Mouse (Mus musculus) adrenal gland, adult (tissue): ENCODE data around the gene Inpp1.

Experiments
- DNase-seq, 2 experiments: peaks; one replicate each; pipeline ENCODE4 v3.0.0; 2022 to 2023; ENCODE audit warnings: low spot score in 1 of 2; ENCODE audit not compliant: inconsistent age in 2 of 2

Inpp1 gene

DNA sequence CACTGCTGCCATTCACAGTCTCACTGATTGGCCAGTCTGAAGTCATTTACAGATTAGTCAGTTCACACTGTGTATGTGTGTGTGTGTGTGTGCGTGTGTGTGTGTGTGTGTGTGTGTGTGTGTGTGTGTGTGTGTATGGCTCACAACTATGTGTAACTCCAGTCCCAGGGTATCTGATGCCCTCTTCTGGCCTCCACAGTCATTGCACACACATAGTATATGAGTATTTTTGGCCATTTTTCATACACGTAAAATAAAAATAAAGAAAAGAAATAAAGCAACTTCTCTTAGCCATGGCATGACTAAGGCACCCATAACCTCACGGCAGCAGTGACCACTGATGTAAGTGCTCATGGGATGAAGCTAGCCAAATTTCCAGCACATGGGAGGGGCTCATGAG is 23.8 kb downstream of the Inpp1 start:
- DNase-seq: peak in 1 of 2 experiments; percentile 41

DNA sequence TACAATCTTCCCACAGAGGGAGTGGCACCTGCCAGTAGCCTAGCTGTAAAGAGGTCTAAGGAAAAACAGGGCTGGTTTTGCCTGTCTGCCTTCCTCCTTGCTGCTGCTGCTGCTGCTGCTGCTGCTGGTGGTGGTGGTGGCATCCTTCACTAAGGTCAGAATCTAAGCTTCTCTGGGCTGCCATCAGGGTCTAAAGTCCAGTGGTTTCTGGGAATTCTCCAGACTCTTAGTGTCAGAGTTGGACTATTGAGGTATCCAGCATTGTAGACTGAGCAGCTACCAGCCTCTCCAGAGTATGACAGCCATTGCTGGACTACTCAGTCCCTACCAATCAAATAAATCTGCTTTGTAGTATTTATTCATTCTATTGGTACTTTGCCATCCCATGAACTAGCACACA is 24.8 kb downstream of the Inpp1 start:
- DNase-seq: no peak

DNA sequence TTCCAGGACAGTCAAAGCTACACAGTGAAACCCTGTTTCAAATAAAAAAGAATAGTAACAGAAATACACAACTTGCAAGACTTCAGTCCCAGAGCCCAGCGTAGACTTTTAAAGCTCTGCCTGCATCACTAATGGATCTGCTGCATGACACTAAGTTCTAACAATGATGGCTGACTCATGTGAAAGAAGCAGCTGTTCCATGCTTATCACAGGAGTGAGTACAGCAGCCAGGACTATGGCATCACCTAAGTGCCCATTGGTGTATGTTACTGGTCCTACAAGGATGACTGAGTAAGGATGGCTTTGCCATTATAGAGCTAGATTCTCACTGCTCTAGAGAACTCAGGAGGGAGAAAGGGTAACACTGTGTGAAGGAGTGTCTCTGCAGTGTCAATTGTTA is 30.2 kb downstream of the Inpp1 start:
- DNase-seq: no peak

DNA sequence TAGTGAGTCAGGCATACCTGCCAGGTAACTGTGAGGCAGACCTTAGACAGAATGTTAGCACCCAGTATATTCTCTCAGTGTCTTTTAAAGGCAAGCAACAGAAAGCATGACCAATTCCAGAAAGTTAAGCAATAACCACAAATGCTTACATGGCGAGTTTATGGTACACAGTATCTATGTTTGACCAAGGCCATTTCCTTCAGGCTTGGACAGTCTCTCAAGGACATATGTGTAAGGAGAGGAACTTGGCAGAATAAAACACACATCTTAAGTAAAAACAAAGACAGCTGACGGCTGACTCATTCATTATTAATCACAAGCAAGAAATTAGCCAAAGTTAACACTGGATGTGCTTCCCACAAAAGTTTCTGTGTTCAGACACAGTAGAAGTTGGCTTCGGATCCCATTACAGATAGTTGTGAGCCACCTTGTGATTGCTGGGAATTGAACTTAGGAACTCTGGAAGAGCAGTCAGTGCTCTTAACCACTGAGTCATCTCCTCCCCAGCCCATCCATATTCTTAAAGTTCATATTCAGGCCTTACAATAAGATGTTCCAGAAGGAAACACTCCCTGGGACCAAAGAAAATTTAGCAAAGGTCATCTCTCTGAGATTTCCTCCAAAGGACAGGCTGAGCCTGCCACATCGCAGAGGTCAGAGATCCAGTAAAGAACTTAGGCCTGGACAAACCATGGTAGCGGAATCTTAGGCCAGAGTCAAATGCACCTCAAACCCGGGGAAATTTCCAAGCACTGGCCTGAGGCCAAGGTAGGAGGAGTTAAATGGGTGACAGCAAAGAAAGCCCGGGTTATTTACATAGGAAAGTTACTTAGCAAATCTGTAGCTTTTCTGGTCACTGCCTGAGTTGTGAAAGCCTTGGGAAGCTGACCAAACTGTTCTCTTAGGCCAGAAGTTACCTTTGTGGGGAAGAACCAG is 52.0 kb downstream of the Inpp1 start:
- peak; percentile 61 to 78 for DNase-seq

DNA sequence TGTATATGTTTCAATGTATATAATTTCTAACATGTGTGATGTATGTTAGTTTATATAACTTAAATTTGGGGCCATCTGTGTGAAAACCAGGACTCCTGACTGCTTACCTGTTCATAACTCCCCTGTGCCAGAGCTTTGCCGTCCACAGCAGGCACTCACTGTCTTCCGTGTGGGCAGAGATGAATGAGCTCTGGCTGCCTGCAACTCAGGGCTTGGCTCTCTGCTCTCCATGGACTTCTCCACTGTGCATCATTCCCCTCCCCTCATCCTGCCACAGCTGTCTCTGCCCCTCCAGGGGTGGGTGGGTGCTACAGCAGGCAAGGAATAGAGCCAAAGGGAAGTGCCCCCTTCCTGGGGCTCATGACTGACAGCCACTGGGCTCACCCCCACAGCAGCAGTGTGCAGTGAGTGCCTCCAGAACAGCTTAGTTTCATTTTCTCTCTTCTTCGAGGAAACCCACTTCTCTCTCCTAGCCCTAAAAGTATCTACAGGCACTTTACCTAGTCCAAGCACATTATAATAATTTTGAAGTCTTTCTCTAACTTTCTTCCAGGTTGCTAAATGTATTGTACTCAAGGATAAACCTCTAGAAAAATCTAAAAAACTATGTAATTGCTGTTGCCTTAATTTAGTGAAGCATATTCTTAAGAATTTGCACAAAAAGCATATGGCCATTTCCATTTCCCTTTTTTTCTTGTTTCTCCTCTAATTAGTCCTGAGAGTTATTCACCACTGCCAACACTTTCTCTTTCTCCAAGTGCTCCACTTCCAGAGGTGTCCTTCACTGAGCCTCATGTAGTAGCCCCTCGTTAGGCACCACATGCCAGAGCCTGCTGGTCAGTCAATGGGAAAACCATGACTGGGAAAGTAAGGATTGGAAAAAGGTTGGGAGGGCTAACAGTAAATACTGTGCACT is 53.3 kb downstream of the Inpp1 start:
- peak; percentile 10 to 44 for DNase-seq

DNA sequence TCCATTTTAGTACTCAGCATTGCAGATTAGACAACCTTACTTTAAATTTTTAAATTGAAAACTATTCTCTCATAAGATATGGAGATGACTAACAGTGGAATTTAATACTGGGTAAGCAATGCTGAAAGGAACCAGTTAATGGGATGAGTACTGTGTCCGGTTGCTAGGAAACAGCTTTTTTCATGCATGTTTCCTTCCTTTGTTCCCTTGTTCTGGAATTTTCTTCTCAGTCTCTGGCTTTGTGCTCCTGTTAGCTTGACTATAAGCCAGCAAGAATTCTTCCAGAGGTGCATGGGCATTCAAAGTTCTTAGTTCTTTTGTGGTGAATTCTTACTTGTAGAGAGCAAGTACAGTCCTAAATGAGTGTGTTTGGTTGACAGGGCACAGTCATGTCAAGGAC is 59.3 kb downstream of the Inpp1 start:
- DNase-seq: no peak

DNA sequence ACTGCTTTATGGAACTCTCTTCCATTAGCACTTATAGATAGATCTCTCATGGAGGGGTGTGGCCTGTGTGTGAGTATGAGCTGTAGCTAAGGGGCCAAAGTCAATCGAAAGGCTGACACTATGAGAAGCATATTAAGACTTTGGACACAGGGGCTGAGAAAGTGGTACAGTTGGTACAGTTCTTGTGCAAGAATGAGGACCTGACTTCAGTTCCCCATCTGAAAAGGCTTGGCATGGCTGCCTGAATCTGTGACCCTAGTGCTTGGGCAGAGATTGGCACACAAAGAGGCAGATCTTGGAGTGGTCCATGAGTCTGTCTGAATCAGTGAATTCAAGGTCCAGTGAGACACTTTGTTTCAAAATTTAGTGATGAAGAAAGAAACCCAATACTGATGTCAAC is 63.2 kb downstream of the Inpp1 start:
- DNase-seq: no peak

DNA sequence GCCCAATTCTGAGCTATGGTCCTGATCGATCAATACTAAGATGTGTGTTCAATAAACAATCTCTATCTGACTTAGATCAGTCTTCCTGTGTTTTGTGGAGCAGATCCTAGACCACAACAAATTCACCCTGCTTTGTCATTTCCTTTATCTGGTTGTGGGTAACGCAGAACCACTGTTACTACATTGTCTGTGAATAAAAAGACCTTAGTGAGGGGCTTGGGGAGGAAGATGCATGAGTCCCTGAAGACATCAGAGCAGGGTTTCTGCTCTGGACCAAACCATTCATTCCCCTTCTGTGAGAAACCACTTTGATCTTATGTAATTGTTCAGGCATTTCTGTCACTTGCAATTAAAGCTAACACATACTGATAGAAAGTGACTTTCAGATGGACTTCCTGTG is 63.7 kb downstream of the Inpp1 start:
- no peak for DNase-seq

DNA sequence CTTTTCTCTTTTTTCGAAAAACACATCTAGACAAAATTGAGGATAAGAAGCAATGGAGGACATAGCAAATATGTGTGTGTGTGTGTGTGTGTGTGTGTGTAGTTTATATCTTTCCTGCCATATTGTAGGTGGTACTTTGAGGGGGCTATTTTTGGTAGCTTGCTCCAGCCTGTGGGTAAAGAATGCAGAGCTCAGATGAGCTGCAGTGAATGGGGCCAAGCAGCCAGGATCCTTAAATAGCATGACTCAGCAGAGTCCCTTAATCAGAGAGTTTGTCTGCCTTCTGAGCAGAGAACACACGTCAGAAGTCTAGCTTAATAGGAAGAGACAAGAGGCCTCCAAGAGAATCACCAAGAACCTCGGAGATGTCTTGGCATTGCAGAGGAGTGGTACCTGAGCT is 64.8 kb downstream of the Inpp1 start:
- DNase-seq: peak in 1 of 2 experiments; percentile 33

DNA sequence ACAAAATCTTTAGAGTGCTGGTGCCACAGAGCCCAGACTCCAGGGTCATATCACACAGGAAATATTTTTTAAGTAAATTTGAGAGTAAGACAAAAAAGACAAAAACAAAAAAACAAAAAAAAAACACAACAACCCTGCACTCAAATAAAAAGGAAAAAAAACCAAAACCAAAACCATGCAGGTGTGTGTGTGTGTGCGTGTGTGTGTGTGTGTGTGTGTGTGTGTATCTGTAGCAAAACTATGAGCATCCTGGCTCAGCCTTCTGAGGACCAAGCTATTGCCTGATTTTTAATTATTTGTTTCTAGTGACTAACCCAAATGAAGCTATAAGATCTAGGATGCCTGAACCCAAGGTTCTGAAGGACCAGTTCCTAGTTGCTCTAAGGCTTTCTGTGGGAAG is 65.9 kb downstream of the Inpp1 start:
- DNase-seq: no peak

DNA sequence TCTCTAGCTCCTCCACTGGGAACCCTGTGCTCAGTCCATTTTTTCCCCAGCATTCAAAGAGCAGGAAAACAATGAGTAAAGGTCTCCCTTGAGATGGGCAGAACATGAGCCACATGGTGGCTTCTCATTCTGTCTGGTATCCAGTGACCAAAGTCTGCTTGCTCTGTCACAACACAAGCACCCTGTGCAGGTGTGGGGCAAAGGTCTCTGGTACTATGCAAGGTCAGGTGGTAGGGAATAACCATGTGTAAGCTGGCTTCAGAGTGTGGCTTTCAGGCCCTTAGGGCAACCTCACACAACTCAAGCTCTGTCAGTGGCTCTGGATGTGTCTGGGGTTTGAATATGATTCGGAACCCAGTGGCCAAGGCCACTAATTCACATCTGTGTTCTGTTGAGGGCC is 67.5 kb downstream of the Inpp1 start:
- DNase-seq: no peak

DNA sequence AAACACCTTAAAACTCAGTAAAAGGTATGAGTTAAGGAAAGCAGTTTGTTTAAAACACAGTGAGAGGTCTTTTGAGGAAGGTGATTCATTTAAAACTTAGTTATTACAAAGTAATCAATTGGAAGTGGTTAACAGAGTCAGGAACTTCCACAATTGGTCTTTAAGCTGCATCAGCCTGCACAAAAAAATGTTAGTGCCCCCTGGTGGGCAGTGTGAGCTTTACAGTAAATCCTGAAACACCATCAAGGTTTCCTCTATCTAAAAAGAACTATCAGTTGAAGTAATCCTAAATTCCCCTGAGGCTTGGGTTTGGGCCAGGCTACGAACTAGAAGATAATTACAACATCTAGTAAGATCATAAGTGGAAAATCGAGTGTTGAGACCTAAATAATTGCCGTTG is 69.2 kb downstream of the Inpp1 start:
- peak; percentile 45 to 85 for DNase-seq

DNA sequence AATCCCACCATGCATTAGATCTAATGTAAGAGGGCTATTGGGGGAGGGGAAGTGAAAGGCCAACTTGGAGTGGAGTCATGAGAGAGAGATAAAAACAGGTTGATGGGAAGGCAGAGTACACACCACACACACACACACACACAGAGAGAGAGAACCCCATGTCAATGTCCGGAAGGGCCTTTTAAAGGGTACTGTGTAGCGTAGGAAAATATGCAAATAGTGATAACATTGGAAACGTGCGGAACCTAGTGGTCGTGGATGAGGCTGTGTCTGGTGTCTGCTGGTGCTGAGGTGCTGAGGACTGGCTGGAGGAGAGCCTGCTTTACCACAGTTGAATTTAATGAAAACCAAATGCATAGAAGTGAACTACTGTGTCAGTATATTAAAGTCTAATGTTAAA is 74.9 kb downstream of the Inpp1 start:
- no peak for DNase-seq
